Mouse (Mus musculus) liver, postnatal 0 days (tissue): Measurements from ENCODE around the gene Rack1.
A peak's percentile ranks its signal among the peaks of the same experiment; 100 is the strongest.

Experiments used
- CTCF ChIP-seq: sonication (generic); IDR thresholded peaks from 2 replicates; pipeline ENCODE4 v1.5.1; 2016; ENCODE audit warnings: antibody characterized with exemption, low read depth
- EP300 ChIP-seq: IDR thresholded peaks from 2 replicates; pipeline ENCODE4 v1.6.1; 2016; ENCODE audit warnings: antibody characterized with exemption, low read depth, mild to moderate bottlenecking

DNA sequence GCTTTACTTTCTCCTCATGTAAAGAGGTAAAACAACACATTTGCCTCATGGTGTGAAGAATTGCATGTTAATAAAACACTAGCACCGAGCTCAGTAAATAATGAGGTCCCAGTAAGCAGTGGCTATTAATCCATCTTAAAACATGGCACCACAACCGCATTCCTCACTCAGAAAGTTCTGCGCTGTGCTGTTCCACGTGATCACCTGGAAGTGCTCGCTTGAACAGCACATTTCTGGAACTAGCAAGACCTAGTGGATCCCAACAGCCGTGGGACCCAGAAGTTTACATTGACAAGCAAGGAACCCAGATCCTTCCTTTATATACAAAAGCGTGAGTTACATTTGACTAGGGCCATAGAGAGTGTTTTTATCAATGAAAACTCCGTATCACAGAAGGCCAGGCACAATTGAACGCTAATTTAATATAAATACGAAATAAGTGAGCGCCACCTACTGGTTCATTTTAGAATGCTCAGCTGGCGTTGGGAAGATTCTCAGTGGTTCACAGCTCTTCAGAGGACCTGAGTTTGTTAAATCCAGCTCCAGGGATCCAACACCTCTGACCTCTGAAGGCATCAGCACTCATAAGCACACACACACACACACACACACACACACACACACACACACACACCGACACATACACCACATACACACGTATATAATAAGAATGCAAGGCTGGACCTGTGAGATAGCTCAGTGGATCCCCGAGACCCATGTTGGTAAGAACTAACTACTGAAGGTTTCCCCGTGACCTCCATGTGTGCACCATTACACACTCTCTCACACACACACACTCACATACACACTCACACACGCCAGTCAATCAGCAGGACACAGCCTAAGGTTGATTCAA, 25.5 kb upstream of the Rack1 start:
- TF ChIP-seq CTCF = peak; percentile 66
- no peak for TF ChIP-seq EP300
